Mouse (Mus musculus) midbrain, embryonic 11.5 days (tissue): ENCODE measurements at regions not wholly inside any gene's neighbourhood (a gene's known extent, or its start where the extent isn't known, plus 50 kb on each side); places are given as distances from the start of the nearest gene placed in this dataset.

Experiments used
- ATAC-seq: fragments of 200-750 bp; cut with Nextera tagmentation; 2 replicates; pipeline ENCODE4 v1.8.0; 2017; ENCODE audit warnings: moderate TSS enrichment, moderate library complexity; ENCODE audit not compliant: low FRiP score
- DNase-seq: peaks from one replicate; pipeline ENCODE4 v3.0.0; 2015; ENCODE audit warnings: low spot score; ENCODE audit errors: missing footprints
- H3K27ac ChIP-seq: fragments of 300-500 bp; sonication (generic); 2 replicates; pipeline ENCODE4 v1.5.1; 2014; ENCODE audit warnings: low read depth, low read length
- H3K27me3 ChIP-seq: fragments of 300-500 bp; sonication (generic); 2 replicates; pipeline ENCODE4 v1.6.1; 2014; ENCODE audit warnings: mild to moderate bottlenecking, low read length, moderate library complexity, mixed read lengths; ENCODE audit not compliant: control insufficient read depth, insufficient read depth
- H3K36me3 ChIP-seq: fragments of 300-500 bp; sonication (generic); 2 replicates; pipeline ENCODE4 v1.6.1; 2014; ENCODE audit warnings: mild to moderate bottlenecking, low read length, moderate library complexity, mixed read lengths; ENCODE audit not compliant: control insufficient read depth, insufficient read depth
- H3K4me1 ChIP-seq: fragments of 300-500 bp; sonication (generic); 2 replicates; pipeline ENCODE4 v1.6.1; 2014; ENCODE audit warnings: low read length; ENCODE audit not compliant: control insufficient read depth, insufficient read depth
- H3K4me2 ChIP-seq: fragments of 300-500 bp; sonication (generic); 2 replicates; pipeline ENCODE4 v1.6.1; 2014; ENCODE audit warnings: mild to moderate bottlenecking, moderate library complexity
- H3K4me3 ChIP-seq: fragments of 300-500 bp; sonication (generic); 2 replicates; pipeline ENCODE4 v1.5.1; 2014; ENCODE audit warnings: low read depth, low read length
- H3K9ac ChIP-seq: fragments of 300-500 bp; sonication (generic); 2 replicates; pipeline ENCODE4 v1.6.1; 2014; ENCODE audit warnings: low read length
- H3K9me3 ChIP-seq: fragments of 300-500 bp; sonication (generic); 2 replicates; pipeline ENCODE4 v1.6.1; 2016; ENCODE audit warnings: low read length; ENCODE audit not compliant: control insufficient read depth
- WGBS: fragments of 180-500 bp; shearing (Covaris S2); extraction: QIAGEN DNeasy Blood & Tissue Kit; methylation state at CpG from one replicate; pipeline ENCODE4 v1.1.7; 2014; 5-methylcytosine and 5-hydroxymethylcytosine counted together

DNA sequence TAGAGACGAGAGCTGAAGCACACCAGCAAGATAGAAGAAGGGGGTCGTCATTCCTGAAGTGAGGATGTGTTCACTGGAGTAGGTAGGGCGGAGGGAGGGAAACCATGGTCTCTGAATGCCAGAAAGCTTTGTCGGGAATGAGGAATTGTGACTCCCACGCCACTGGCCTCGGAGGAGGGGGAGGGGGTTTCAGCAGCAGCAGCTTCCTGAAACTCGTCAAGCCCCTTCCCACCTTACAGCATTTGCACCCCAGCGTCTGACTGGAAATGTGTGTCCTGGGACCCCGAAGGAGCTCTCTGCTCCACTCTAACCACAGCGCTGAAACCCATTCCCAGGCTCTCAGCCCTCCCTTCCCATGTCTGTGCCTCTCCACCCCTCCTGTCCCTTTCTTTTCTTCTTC is 342.8 kb upstream of the Adgrl2 start:
- Histone ChIP-seq H3K4me1 (peaks cover 41% of the 10 kb centered on the region), H3K27ac (peak overlapping the region; percentile 22; the same call in 1 of the 2 replicates), H3K36me3 (no peaks in the 10 kb centered on the region), H3K9me3 (no peaks in the 10 kb centered on the region), H3K4me3 (no peak overlapping the region), H3K4me2 (peak overlapping the region; percentile 10; the same call in 1 of the 2 replicates), H3K9ac (peak overlapping the region; percentile 16; the same call in 1 of the 2 replicates), H3K27me3 (no peaks in the 10 kb centered on the region)
- 34% methylated on average over 10 of the region's 10 CpGs for WGBS
- no peak for ATAC-seq
- peak; percentile 86 for DNase-seq

DNA sequence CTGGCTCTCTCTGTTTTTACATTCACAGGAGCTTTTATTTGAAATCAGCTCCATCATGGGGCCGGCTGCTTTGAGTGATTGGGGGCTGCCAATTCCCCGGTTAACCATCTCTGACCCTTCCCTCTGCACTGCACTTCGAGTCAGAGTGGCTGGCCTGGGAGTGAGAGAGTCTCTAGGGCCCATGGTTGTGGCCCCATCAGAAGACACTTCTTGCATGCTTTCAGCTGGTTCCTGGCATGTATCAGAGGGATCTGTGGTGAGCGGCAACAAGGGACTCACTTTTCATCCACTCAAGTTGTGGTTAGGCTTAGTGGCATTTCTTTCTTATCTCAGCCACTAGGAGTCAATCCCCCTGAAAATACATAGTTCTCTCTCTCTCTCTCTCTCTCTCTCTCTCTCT is 341.8 kb upstream of the Adgrl2 start:
- Histone ChIP-seq H3K9ac (no peak overlapping the region), H3K4me2 (peak overlapping the region; percentile 20; the same call in 1 of the 2 replicates), H3K36me3 (no peaks in the 10 kb centered on the region), H3K27ac (peak overlapping the region; percentile 57), H3K4me1 (peaks cover 41% of the 10 kb centered on the region), H3K27me3 (no peaks in the 10 kb centered on the region), H3K9me3 (no peaks in the 10 kb centered on the region), H3K4me3 (no peak overlapping the region)
- ATAC-seq (peak; percentile 70), DNase-seq (peak; percentile 93)
- 7% methylated on average over 4 of the region's 4 CpGs for WGBS

DNA sequence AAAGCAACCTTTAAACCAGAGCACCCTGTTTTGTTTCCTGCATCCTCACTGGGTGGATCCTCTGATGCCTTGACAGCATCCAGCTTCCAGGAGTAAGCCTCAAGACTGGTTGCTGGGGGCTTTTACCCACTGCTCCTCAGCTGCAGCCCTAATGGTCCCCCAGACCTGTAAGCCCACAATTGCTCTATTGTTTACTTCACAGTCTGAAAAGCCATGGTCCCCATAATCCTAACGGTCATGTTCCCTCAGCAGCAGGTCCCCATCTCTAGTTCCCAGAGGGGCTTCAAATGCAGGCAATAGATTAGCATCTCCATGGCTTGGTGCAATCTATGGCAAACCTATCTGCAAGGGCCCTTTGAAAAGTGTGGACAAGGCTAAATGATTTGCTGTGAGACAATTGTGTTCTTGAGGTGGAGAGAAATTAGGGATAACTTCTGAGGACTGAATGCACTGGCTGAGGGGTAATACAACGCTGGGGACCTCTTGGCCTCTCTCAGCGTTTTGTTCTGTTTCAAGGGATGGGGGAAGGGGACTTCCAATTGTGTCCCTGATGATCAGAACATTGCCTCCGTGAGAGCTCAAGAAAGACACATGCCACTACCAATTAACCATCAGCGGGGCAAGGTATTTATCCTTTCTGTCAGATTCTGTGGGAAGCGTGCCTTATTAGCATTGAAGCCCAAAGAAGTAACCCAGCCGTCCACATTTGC is 341.1 kb upstream of the Adgrl2 start:
- H3K4me2 ChIP-seq: no peak overlapping the region
- no peak overlapping the region for H3K9ac ChIP-seq
- no peaks in the 10 kb centered on the region for H3K9me3 ChIP-seq
- no peaks in the 10 kb centered on the region for H3K36me3 ChIP-seq
- no peak overlapping the region for H3K4me3 ChIP-seq
- peak; percentile 96 for DNase-seq
- H3K4me1 ChIP-seq: peaks cover 41% of the 10 kb centered on the region
- WGBS: 10% methylated on average over 7 of the region's 7 CpGs
- no peaks in the 10 kb centered on the region for H3K27me3 ChIP-seq
- peak; percentile 92 for ATAC-seq
- peak overlapping the region; percentile 61; the same call in 1 of the 2 replicates for H3K27ac ChIP-seq

DNA sequence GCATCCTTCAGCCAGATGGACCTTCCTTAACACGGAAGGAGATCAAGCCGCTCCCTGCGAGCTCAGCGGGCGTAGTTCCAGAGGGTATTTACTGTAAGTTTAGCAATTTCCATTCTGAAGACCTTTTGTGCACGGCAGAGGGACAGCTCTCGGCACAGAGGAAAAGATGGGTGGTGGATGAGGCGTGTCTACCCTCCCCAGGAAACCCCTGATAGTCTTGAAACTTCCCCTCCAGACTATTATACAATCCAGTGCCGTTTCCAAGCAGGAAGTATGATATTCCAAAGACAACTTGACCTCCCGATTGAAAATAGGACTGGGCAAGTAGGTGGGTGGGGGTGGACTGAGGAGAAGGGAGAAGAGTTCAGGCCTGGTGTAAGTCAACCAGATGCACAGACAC is 340.4 kb upstream of the Adgrl2 start:
- ATAC-seq: no peak
- H3K9me3 ChIP-seq: no peaks in the 10 kb centered on the region
- peaks cover 41% of the 10 kb centered on the region for H3K4me1 ChIP-seq
- H3K27me3 ChIP-seq: no peaks in the 10 kb centered on the region
- peak; percentile 91 for DNase-seq
- no peak overlapping the region for H3K9ac ChIP-seq
- no peak overlapping the region for H3K4me2 ChIP-seq
- peak overlapping the region; percentile 61; the same call in 1 of the 2 replicates for H3K27ac ChIP-seq
- no peak overlapping the region for H3K4me3 ChIP-seq
- 56% methylated on average over 10 of the region's 10 CpGs for WGBS
- H3K36me3 ChIP-seq: no peaks in the 10 kb centered on the region

DNA sequence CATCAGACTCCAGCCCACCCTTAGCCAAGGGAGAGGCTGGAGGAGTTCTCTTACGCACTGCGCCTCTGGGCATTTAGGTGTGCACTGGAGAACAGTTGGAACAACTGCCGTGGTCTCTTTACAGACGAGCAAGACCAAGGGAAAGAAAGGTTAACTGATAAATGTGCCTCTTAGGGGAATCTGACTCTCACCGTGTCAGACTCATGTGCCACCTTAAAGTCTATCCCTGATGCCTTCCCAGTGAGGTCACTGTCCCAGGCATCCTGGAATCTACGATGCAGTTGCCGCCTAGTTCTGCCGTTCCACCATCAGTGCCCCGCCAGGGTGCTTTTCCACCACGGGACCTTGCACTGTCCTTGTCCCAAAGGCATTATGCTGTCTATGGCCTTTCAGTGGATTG is 339.7 kb upstream of the Adgrl2 start:
- Histone ChIP-seq H3K9ac (no peak overlapping the region), H3K4me2 (no peak overlapping the region), H3K9me3 (no peaks in the 10 kb centered on the region), H3K4me1 (peaks cover 39% of the 10 kb centered on the region), H3K36me3 (no peaks in the 10 kb centered on the region), H3K27ac (no peak overlapping the region), H3K27me3 (no peaks in the 10 kb centered on the region), H3K4me3 (no peak overlapping the region)
- 60% methylated on average over 10 of the region's 10 CpGs for WGBS
- no peak for DNase-seq
- no peak for ATAC-seq

DNA sequence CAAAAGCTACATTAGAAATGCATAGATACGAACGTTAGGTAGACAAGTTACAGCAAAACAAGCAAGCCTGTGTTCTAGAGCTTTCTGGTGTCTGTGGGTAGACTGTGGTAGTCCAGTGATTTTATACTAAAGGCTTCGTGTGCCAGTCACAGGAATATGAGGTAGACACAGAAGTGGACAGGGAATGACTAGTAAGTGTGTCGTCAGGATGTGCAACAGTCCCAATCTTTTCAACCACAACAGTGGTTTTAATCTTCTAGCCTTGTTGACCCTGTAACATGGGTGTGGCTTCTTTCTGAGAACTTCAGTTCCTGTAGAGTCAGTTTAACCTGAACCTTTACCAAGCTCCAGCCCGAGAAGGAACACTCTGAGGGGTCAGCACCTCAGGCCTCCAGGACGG is 339.3 kb upstream of the Adgrl2 start:
- DNase-seq: no peak
- 83% methylated on average over 6 of the region's 6 CpGs for WGBS
- Histone ChIP-seq H3K27ac (no peak overlapping the region), H3K9me3 (no peaks in the 10 kb centered on the region), H3K36me3 (no peaks in the 10 kb centered on the region), H3K9ac (no peak overlapping the region), H3K4me1 (peaks cover 35% of the 10 kb centered on the region), H3K27me3 (no peaks in the 10 kb centered on the region), H3K4me3 (no peak overlapping the region), H3K4me2 (no peak overlapping the region)
- no peak for ATAC-seq

DNA sequence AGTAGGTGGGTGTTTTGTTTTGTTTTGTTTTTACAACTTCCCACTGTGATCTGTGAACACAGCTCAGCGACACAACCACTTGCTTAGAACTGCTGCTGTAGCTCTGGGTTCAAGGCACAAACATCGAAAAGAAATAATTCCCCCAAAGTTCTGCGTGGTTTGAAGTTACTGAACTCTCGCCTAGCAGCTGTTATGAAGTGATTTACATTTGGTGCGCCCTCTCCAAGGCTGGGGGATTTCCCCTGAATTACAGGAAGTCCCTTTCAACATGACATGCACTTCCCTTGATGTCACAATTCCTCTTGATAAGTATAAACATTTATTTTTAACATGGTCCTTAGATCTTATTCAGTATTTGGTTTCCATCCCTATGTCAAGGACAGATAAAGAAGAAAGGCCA is 336.3 kb upstream of the Adgrl2 start:
- DNase-seq: no peak
- H3K4me3 ChIP-seq: no peak overlapping the region
- no peak for ATAC-seq
- 74% methylated on average over 5 of the region's 5 CpGs for WGBS
- no peak overlapping the region for H3K27ac ChIP-seq
- no peaks in the 10 kb centered on the region for H3K36me3 ChIP-seq
- no peak overlapping the region for H3K4me2 ChIP-seq
- peaks cover 20% of the 10 kb centered on the region for H3K4me1 ChIP-seq
- no peaks in the 10 kb centered on the region for H3K27me3 ChIP-seq
- H3K9ac ChIP-seq: no peak overlapping the region
- H3K9me3 ChIP-seq: no peaks in the 10 kb centered on the region

DNA sequence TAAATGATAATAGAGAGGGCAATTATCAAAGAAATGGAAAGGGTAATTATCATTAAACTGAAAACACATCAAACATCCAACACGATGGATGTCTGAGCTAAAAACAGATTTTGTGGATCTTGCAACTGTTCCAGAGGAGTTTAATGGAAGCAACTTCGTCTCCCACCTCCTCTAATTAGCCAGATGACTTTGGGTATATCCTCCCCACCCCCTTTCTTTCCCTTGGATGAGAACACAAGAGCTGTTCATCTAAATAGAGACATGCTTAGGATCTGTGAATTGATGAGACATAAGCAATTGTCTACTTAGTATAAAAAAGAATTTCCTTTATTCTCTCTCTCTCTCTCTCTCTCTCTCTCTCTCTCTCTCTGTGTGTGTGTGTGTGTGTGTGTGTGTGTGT is 333.7 kb upstream of the Adgrl2 start:
- H3K27me3 ChIP-seq: no peaks in the 10 kb centered on the region
- no peaks in the 10 kb centered on the region for H3K4me1 ChIP-seq
- DNase-seq: no peak
- no peak overlapping the region for H3K4me3 ChIP-seq
- no peak overlapping the region for H3K27ac ChIP-seq
- H3K9ac ChIP-seq: no peak overlapping the region
- WGBS: 70% methylated on average over 2 of the region's 2 CpGs
- no peak for ATAC-seq
- no peaks in the 10 kb centered on the region for H3K36me3 ChIP-seq
- H3K9me3 ChIP-seq: no peaks in the 10 kb centered on the region
- no peak overlapping the region for H3K4me2 ChIP-seq

DNA sequence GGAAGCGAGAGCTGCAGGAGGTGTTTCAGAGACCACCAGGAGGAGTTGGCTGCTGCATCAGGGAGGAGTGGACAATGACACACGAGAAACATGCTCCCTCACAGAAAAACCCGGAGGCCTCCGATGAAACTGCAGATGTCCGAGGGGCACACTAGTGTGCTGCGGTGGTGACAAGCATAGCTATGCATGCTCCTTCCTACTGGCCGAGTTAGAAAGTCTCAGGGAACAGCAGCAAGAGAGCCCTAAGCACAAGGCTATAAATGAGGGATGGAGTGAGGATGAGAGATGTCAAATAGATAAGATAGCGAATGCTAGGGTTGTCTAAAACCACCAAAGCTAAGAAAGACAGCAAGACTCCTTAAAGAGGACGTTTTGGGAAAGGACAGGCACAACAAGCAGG is 328.4 kb upstream of the Adgrl2 start:
- no peak overlapping the region for H3K9ac ChIP-seq
- H3K4me3 ChIP-seq: no peak overlapping the region
- no peaks in the 10 kb centered on the region for H3K4me1 ChIP-seq
- no peaks in the 10 kb centered on the region for H3K27me3 ChIP-seq
- 76% methylated on average over 9 of the region's 9 CpGs for WGBS
- no peak overlapping the region for H3K4me2 ChIP-seq
- H3K36me3 ChIP-seq: no peaks in the 10 kb centered on the region
- ATAC-seq (no peak), DNase-seq (no peak)
- H3K27ac ChIP-seq: no peak overlapping the region
- no peaks in the 10 kb centered on the region for H3K9me3 ChIP-seq
